Mouse (Mus musculus) embryonic facial prominence, embryonic 11.5 days (tissue): ENCODE data around the gene Robo3. TPM values are rescaled to one million over a fixed set of nuclear protein-coding genes. Genes with fewer than 3 reads are reported as not detected.

Source experiments
- polyA plus RNA-seq: library from polyadenylated mRNA; unstranded; fragments of >200 nt; fragmentation: Nextera tagmentation; extraction: Ambion mirVana; gene quantifications from 2 replicates; pipeline ENCODE4 v1.2.1, GENCODE M21; 2014

Gene Robo3
- polyA plus RNA-seq, 1 experiment from 2014 or later = 4.9 TPM

Other genes with a start within 250 kb of the Robo3 start
- gene Tmem218, start 225.0 kb downstream of the Robo3 start, polyA plus RNA-seq = 14.1 and 15.7 TPM in 2 replicates
- gene Slc37a2, start 177.5 kb downstream of the Robo3 start, polyA plus RNA-seq = 1.5 and 2.9 TPM in 2 replicates
- 5.5 and 8.0 TPM in 2 replicates for gene Ccdc15, start 84.8 kb downstream of the Robo3 start, polyA plus RNA-seq
- gene Hepacam, start 65.9 kb downstream of the Robo3 start, polyA plus RNA-seq = not detected in 2 replicates
- 6.0 and 6.5 TPM in 2 replicates for gene Robo4, start 31.3 kb downstream of the Robo3 start, polyA plus RNA-seq
- 32.8 and 33.0 TPM in 2 replicates for gene Msantd2, start 56.1 kb upstream of the Robo3 start, polyA plus RNA-seq
- 26.3 and 33.1 TPM in 2 replicates for gene Esam, start 94.8 kb upstream of the Robo3 start, polyA plus RNA-seq
- 0.49 TPM in 1 of 2 replicates, not detected in the other for gene Vsig2, start 106.0 kb upstream of the Robo3 start, polyA plus RNA-seq
- gene Nrgn, start 119.7 kb upstream of the Robo3 start, polyA plus RNA-seq = 1.9 and 3.4 TPM in 2 replicates
- gene Siae, start 122.5 kb upstream of the Robo3 start, polyA plus RNA-seq = 5.8 and 8.0 TPM in 2 replicates
- gene Spa17, start 180.5 kb upstream of the Robo3 start, polyA plus RNA-seq = 10.7 and 11.0 TPM in 2 replicates
- 137 and 149 TPM in 2 replicates for gene Tbrg1, start 224.1 kb upstream of the Robo3 start, polyA plus RNA-seq
- 0.08 and 0.56 TPM in 2 replicates for gene Panx3, start 236.0 kb upstream of the Robo3 start, polyA plus RNA-seq